Mouse (Mus musculus) erythroblast, embryonic 14.5 days (primary cell): Measurements from ENCODE around the gene Ampd2.

Source experiments
- GATA1 ChIP-seq: IDR thresholded peaks from 2 replicates; pipeline ENCODE4 v1.6.1; 2012; ENCODE audit warnings: low read length, inconsistent platforms, mixed read lengths
- TAL1 ChIP-seq: IDR thresholded peaks from 3 replicates; pipeline ENCODE4 v1.6.1; 2012; ENCODE audit warnings: low read length, inconsistent platforms, mixed read lengths

DNA sequence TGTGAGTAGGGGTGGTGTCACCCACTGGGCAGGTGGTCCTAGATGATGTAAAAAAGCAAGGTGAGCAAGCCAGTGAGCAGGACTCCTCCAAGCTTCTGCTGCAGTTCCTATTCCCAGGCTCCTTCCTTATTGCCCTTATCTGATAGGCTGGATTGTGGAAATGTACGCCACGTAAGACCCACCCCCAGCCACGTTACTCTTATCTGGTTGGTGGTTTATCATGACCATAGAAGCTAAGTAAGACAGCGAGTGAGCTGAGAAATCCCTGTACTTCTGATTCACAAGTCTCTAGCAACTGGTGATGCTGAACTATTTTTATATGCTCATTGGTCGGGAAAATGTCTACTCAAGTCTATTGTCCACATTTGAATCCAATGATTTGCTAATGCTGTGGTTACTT lies 60.4 kb downstream of the Ampd2 start:
- TF ChIP-seq GATA1, result no peak
- no peak for TF ChIP-seq TAL1
